Mouse (Mus musculus) mesoderm, embryonic 11.5 days (tissue): ENCODE data around the gene Arhgap15.

Experiments
- DNase-seq: peaks from one replicate; pipeline ENCODE4 v3.0.0-alpha.2; 2012; ENCODE audit warnings: low read depth, low spot score

Gene Arhgap15

DNA sequence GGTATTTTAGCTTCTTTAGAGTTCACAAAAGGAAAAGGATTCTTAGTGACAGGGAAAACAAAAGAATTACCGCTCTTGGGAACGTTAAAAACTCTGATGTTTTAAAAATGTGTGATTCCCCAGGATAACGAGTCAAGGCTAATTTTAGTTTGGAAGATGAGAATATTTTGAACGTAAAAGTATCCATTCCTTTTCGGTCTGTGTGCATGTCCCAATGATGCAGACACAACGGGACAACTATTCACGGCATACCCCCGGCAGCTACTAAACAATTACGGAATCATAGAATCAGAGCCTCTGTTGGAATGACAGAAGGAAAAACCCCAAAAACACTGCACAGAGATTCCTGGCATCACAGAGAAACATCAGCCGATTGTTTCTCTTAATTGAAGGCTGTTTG lies 281.2 kb downstream of the Arhgap15 start:
- no peak for DNase-seq

DNA sequence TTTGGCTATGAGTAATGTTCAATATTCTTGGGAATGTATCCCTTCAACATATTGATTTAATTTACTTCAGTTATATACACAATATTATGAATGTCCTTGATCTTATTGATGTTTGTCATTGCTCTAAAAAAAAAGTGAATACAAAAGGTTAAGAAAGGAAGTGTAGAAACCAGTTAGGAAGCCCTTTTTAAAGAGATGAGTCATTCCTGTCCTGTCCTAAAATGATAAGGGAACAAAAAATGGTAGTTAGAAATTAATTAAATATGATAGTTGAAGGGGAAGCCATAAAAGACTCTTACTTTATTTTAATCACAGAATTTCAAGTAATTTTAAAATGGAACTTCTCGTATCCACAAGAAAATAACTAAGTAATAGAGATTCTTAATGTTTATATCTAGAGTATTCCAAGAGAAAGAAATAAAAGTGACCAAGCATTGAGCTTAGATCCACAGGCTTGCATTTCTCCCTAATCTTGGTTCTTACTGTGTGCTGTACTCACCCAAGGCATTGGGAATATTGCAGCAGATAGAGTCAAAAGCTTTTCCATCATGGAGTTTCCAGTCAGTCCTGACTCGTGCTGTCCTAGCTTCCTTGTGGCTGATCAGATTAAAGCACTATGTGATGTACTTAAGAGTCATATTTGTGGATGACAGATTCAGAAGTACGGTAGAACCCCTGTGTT lies 291.0 kb downstream of the Arhgap15 start:
- DNase-seq: no peak

DNA sequence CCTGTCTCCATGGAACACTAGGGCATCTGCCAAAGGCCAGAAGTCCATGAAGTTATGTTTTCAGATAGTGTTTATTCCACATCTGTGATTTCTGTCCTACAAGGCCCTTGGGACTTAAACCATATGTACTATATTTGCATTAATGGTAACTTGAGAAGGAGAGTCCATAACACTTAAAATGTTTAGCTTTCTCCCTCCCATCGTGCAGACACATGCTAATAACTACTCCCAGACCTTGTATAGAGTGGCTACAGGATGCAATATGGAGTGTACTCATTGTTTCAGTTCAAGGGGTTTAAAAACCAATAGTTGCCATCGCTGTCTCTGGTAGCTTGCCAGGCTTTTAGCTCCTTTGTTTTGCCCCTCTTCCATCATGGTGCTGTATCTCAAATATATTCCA lies 295.5 kb downstream of the Arhgap15 start:
- DNase-seq: peak; percentile 6

DNA sequence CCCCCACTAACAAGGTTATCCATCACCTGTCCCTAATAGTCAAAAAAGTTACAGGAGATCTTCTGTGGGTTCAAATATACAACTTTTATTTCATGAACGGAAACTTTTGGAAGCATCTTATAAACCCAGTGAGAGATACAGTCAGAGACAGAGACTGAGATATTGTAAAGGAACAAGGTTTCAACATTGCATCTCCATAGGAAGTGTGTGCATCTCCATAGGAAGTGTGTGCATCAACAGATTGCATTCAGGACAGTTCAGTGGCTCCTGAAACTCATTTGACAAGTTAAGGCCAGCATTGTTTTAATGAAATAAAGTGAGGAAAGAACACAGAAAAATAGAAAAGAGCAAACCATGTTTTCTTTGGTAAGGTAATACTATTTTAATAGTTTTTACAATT lies 296.0 kb downstream of the Arhgap15 start:
- no peak for DNase-seq

DNA sequence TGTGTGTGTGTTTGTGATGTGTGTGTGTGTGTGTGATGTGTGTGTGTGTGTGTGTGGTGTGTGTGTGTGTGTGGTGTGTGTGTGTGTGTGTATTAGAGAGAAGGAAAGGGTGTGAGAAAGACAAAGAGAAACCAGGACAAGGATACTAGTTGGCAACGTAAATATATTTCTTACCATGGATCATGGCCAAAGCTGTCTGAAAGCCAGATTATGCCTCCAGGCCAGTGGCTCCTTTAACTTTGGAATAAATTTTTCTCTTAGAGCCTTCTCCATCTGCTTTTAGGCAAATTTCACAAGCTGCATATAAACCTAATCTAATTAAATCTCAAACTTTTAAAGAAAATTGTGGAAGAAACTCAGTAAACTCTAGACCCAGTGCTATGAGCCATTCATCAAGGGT lies 296.6 kb downstream of the Arhgap15 start:
- DNase-seq: no peak

DNA sequence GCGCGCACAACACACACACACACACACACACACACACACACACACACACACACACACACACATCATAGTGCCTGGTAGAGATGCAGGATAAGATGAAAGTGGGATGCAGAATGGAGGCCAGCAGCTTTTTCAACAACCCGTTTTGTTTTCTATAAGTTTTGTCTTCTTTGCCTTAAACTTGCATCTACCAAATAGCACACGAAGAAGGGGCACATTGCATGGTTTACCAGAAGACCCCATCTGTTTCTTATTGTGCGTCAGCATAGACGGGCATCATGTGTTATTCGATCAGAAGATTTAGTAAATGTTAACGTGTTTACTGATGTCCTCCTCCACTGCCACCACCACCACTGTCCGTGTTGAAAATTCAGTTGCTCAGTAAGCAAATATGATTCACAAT lies 311.7 kb downstream of the Arhgap15 start:
- no peak for DNase-seq

DNA sequence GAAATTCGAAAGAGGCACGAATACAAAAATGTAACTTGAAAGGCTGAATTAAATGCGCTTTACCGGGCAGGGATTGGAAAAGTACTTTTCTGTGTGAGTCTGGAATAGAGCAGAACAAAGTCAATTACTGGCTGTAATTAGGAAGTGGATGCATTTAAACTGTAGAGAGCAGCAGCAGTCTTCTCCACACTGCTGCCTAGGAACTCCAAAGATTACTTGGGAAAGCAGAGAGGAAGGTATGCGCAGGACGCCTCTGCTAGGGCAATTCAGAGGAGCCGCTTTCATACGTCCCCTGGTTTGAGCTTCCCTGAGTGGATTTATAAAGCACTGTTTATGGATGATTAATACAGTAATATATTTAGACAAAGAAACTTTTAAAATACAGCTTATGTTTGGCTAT lies 312.1 kb downstream of the Arhgap15 start:
- DNase-seq: no peak

DNA sequence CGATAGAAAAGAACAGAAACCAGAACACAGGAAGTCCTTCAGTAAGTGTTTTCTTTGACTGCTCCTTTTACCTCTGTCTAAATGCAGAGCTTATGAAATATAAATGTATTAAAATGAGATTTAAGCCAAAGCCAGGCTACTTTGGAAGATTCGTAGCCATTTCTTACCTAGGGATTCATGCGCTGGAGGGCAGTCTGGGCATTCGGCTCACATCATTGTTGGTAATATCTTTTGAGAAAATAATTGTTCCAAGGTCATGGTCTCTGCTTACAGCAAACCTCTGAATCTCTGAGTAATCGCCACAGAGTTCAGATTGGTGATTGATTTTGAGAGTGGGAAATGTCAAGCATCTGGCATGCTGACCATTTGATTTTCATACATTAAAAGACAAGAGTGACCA lies 316.4 kb downstream of the Arhgap15 start:
- no peak for DNase-seq

DNA sequence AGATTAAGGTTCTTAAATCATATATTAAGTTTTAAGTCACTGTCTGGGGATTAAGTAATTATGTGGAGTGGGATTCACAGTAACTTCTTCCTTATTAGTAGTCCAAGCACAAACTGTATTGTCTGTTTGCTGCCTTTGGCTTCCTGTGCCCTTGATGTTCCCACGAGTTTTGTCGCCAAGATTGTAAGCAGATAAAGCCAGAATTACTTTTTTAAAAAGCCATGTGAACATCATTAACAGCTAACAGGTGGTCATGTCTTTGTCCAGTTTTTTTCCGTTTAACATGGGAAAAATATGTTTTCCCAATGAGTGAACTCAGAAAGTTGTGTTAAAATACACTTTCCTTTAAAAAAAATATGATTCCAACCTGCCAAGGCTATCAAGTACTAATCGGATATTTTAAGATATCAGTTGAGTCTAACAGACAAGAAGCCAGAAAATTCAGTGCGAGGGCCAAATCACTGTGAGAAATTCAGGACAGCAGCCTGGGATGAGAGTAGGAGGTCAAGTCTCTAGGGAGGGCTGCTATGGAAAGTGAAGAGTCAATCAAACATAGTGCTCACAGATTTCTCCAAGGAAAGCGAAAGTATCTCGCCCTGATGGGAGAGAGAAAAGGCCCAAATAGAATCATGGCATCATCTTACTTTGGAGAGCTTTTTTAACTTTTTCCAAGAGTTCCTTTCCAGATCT lies 319.7 kb downstream of the Arhgap15 start:
- DNase-seq: no peak

DNA sequence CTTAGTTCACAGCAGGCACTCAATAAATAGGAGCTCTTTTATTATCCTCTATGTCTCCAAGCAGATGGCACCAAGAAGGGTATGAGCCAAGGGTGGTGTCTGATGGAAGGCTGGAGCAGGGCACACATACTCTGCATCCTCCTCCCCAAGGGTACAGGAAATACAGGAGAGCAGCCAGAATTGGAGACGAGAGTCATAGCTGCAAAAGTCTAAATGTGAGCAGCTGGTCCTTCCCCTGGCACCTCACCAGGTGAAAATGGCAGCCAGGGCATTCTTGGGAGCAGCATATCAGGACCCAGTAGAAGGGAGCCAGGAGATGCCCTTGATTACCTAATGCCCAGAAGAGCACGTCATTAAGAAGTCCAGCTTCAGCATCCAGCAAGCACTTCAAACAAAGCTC lies 320.3 kb downstream of the Arhgap15 start:
- DNase-seq: no peak

DNA sequence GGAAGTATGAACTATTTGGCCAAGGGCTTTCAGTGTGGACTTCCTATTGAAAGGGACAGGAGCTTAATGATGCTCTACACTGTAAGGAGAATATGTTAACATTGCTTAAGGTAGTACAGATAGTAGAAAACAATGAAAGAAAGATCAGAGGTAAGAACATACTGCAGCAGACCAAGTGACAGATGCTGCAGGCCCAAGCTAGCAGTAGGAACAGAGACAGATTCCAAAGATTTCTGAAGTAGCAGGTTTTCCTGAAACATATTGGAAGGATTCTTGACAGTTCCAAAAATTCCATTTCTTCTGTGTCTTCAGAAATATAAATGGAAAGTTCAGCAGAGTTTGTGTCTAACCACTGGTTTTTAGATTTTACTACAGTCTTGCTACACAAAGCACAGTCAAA lies 327.9 kb downstream of the Arhgap15 start:
- DNase-seq: no peak

DNA sequence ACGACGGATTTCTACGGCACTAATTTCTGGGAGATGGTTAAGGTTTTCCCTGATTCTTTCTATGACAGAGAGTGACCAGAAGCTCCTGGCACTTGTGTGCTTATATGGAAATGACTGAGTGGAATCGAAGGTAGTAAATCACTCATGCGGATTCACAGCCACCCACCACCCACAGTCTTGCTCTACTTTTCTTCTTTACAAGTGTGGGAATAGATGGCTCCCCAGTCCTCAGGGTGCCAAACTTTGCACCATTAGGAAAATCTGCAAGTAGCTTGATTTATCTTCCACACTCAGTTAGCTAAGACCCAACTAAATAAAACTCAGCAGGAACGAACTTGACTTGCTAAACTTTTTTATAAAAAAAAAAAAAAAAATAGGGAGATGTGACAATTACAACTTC lies 331.9 kb downstream of the Arhgap15 start:
- DNase-seq: peak; percentile 23

DNA sequence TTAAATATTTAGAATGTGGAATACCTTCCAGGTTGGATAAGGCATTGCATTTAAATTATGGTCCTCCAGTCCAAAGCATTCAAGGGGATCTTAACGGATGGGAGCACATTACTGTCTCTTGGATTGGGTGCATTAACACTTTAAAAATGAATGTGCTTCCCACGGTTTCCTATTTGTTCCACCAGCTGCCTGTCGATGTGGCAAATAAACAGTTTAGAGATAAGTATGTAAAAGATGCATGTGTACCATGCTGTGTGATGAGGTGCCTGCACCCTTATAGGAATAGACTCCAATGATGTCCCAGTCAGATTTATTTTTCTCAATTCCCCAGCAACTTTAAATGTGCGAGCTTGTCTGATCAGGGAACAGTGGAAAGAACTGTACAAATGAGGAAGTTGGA lies 332.6 kb downstream of the Arhgap15 start:
- DNase-seq: no peak

DNA sequence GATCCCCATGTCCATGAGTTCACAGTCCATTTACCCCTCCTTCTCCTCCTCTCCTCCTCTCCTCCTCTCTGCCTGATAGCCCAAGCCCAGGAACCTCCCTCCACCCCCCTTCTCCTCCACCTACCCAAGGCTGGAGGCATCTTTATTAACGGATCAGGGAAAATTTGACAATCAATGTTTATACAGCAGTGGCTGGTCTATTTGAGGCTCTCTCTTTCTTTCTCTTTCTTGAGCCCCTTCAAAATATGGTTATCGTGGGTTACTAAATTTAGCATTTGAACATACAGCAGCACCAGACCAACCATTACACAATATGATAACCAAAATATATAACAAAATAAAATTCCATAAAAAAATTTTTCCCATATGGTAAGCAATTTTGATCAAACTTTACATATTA lies 335.8 kb downstream of the Arhgap15 start:
- DNase-seq: no peak

DNA sequence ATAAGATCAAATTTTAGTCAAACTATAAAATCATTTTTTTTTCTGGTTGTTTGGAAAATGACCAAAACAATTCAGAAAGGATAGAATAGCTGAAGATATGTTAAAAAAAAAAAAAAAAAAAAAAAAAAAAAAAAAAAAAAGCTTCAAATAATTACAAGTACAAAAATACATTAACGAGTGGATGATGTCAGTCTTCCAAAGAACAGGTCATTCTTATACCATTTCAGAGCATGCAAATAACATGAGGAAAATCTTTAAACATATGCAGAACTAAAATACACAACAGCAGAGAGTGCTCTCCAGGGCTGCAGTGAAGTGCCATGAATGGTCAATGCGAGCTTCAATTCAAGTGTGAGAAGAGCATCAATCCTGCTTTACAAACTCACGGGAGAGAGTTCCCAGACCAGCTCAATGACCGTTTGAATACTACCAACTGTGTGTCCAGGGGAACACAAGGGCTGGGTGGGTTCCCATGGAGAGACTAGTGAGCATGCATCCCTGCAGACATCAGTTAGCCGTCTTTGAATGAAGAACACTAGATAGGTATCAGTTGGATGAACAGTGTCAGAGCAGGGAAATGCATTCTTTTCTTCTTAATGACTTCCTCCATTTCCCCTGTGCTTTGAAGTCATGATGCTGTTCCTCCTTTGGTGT lies 337.9 kb downstream of the Arhgap15 start:
- no peak for DNase-seq

DNA sequence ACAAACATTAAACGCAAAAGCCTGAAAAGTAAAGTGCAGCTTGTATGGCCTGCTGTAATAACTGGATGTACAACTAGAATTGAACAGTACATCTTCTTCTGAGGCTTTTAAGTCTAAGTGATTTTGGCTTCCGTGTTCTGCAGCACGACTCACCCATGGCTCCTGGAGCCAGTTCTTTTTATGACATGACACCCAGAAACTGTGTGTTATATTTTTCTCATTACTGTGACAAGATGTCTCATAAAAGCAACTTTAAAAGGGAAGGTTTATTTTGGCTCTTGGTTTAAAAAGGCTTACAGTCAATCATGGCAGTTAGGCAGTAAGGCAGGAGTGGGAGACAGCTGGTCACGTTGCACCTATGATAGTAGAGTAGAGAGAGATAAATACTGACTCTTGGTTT lies 349.9 kb downstream of the Arhgap15 start:
- no peak for DNase-seq

DNA sequence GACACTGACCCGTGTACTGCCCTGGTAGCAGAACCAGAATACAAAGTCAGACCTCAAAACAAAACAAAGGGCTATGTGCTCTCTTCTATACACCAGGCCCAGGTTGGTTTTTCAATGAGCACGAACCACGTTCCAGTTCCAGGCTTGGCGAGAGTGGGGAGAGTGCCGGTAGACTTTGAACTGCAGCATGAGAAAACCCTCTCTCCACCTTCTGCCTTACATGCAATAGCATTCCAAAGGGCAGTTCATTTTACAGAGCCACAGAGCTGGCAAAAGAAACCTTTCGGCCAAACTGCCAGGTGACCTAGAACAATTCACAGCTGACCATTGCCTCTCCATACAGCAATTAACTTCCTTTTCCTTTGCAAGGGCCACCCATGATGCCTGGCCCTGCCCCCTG lies 353.7 kb downstream of the Arhgap15 start:
- DNase-seq: no peak

DNA sequence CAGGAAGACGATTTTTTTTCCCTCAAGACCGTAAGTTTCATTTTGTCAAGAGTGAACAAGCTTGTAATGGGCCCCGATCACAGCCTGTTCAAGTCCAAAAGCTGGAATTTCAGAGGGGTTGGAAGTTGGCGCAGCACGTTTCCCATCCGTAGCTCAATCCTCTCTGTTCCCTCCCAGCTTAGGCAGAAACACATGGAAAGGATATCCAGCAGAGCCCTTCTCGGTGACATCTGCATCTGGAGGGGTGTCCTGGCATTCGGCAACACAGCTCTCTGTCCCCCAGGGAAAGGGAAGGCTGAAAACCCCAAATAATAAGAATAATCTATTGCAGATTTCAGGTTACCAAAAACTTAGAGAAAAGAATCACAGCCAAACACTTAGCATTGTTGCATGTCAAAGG lies 354.7 kb downstream of the Arhgap15 start:
- no peak for DNase-seq

DNA sequence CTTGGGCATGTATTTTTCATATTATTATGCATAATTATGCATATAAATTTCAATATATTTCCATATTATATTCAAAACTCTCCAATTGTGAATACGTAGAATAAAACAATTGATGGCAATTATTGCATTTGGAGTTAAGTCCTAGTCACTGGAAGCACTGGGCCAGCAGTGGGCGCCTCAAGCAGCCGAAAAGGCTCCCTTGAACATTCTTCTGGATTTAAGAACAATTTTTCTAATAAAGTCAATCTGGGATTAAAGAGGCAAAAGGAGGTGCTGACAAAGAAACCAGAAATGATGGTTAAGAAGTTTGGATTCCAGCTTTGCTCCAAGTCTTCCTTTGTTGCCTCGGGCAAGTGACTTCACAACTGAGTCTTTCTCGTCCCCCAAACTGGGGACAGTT lies 355.1 kb downstream of the Arhgap15 start:
- no peak for DNase-seq

DNA sequence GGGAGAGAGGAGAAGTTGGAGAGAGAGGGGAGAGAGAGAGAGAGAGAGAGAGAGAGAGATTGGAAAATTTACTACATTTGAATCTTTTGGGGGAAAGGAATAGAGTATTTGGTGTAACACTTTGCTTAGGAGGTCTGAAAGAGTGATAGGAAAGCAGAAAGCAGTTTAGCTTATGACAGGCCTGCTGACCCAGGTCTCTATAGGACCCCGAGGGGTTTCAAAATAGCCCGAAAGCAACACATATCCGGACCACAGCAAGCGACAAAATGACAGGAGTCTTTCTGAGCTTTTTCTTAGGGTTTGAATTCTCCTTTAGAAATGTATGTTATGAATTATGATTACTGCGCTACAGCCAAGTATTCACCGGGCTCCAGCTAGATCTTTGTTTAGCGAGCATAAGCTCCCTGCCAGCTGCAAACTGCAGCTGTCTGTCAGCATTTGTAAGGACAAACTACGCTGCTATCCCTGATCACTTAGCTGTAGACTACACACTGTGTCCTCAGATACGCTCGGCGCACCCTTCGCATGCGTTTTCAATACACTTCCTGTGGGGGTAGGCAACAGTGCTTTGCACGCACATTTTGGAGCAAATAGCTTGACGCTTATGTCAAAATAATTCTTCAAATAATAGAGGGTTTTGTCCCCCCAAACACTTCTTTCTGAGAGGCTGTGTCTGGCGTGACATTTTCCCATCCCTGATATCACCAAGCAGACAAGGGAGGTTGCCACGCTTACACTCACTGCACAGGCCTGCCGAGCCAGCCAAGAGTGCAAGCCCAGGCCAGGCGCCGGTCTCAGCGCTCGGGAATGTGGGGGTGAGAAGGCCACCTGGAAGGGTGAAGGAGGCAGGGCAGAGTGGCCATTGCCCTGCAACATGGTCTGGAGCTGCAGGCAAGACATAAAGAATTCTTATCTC lies 355.9 kb downstream of the Arhgap15 start:
- DNase-seq: peak; percentile 31

DNA sequence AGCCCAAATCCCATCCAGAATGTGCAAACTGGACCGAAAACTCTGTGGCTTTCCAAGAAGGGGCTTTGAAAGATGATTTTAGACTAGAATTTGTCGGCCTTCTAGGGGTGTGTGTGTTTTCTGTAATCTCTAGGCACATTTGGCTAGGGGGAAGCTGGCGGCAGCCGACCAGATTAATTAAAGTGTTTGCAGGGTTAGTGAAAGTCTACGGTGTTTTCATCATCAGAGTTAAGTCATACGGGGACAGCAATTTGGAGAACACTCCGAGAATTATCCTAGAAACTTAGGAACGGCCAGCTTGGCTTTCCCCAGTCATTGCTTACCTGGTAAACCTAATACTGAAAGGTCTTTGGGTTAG lies 356.6 kb downstream of the Arhgap15 start:
- no peak for DNase-seq

DNA sequence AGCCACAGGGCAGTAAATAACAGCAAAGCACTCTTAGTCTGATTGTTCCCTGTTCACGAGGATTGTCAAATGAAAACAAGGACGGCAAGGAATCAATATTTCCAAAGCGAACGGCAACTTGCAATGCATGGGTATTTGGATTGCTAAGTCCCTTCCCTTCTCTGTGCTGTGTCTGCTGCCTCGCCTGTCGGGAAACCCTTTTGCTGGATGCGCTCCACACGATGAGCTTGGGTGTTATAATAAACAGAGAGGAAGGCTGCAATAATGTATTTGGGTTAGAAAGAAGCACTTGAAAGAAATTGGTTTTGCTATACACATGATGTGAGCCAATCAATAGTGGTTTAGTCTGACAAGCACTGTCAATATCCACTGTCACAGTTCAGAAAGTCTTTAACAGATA lies 357.7 kb downstream of the Arhgap15 start:
- no peak for DNase-seq
